Mouse (Mus musculus): Measurements from ENCODE around the gene Ano5. TPM values are rescaled to one million over a fixed set of nuclear protein-coding genes. Genes with fewer than 3 reads are reported as not detected.

Ano5 gene
- polyA plus RNA-seq, 1 experiment, result 1.4 TPM

- TF ChIP-seq EP300 (IDR thresholded peaks at IDR 0.05; ENCODE audit: insufficient read depth, low read depth, low read length) (no peak), POLR2A (IDR thresholded peaks at IDR 0.05; ENCODE audit: insufficient read depth, low read length) (no peak), CTCF (IDR thresholded peaks at IDR 0.05; ENCODE audit: low read depth, low read length) (no peak)
- H3K27me3 ChIP-seq (ENCODE audit: control insufficient read depth, insufficient read depth, low read length, poor library complexity, severe bottlenecking), result no peaks in the 10 kb centered on the region
- H3K36me3 ChIP-seq (ENCODE audit: control insufficient read depth, insufficient read depth, low read length, poor library complexity, severe bottlenecking), result no peaks in the 10 kb centered on the region
- no peaks in the 10 kb centered on the region for H3K9me3 ChIP-seq (replicated peaks; ENCODE audit: control insufficient read depth, insufficient read depth, low read length, poor library complexity, severe bottlenecking)
- no peak overlapping the region for H3K27ac ChIP-seq (ENCODE audit: insufficient read depth, low read length)
- H3K4me1 ChIP-seq (ENCODE audit: control insufficient read depth, insufficient read depth, low read length), result peaks cover 3% of the 10 kb centered on the region
- no peak overlapping the region for H3K9ac ChIP-seq (ENCODE audit: low read depth, poor library complexity, severe bottlenecking)
- H3K4me3 ChIP-seq (ENCODE audit: low read depth, low read length), result no peak overlapping the region
Observed at GRCm38 (mm10) chr7:51632543-51633229, 121.9 kb downstream of the Ano5 start.

DNA sequence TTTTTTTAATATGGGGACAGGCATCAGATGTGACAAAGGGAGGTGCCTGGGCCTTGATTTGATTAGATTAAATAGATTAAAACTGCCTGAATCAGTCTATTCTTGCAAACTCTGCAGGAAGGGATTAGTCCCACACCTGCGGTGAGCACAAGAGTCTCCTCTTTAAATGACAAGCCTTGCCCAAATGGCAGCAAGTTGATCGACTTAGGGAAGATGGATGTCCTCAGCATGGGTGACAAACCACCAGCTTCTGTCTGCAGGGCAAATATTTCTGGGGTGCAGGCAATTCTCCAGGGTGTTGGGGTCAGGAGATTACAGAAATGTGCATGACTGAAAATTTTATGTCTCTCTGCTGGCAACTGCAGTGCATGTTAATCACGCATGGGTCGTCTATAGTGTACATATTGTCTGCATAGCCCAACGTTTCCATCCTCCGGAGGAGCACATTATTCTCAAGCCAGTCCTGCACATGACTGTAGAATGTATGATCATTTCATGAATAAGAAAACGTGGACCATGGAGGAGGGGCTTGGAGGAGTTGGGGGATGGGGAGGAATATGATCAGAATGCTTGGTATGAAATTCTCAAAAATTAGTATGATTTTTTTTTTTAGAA is 122.5 kb downstream of the Ano5 start:
- H3K27me3 ChIP-seq (ENCODE audit: control insufficient read depth, insufficient read depth, low read length, poor library complexity, severe bottlenecking), result no peaks in the 10 kb centered on the region
- no peak overlapping the region for H3K27ac ChIP-seq (ENCODE audit: insufficient read depth, low read length)
- H3K36me3 ChIP-seq (ENCODE audit: control insufficient read depth, insufficient read depth, low read length, poor library complexity, severe bottlenecking), result no peaks in the 10 kb centered on the region
- no peak overlapping the region for H3K4me3 ChIP-seq (ENCODE audit: low read depth, low read length)
- TF ChIP-seq CTCF (IDR thresholded peaks at IDR 0.05; ENCODE audit: low read depth, low read length) (no peak), EP300 (IDR thresholded peaks at IDR 0.05; ENCODE audit: insufficient read depth, low read depth, low read length) (no peak), POLR2A (IDR thresholded peaks at IDR 0.05; ENCODE audit: insufficient read depth, low read length) (no peak)
- peaks cover 3% of the 10 kb centered on the region for H3K4me1 ChIP-seq (ENCODE audit: control insufficient read depth, insufficient read depth, low read length)
- H3K9ac ChIP-seq (ENCODE audit: low read depth, poor library complexity, severe bottlenecking), result no peak overlapping the region
- no peaks in the 10 kb centered on the region for H3K9me3 ChIP-seq (replicated peaks; ENCODE audit: control insufficient read depth, insufficient read depth, low read length, poor library complexity, severe bottlenecking)

Other genes starting within 250 kb of the Ano5 start
- not detected in 2 replicates for gene Slc17a6, start 111.0 kb downstream of the Ano5 start, polyA plus RNA-seq (2011; ENCODE audit: insufficient read depth, insufficient read length, low read depth, missing spikeins)

Data from ES-Bruce4 (cell line).